Mouse (Mus musculus) midbrain, postnatal 0 days (tissue): ENCODE results near the gene Tex35. TPM values are rescaled to one million over a fixed set of nuclear protein-coding genes. Genes with fewer than 3 reads are reported as not detected.

Experiments used
- ATAC-seq: fragments of 200-750 bp; cut with Nextera tagmentation; 2 replicates; pipeline ENCODE4 v1.8.0; 2017; ENCODE audit warnings: moderate number of reproducible peaks, mild to moderate bottlenecking, moderate TSS enrichment, moderate library complexity; ENCODE audit not compliant: low FRiP score
- DNase-seq: peaks from one replicate; pipeline ENCODE4 v3.0.0-alpha.2; 2015; ENCODE audit warnings: low spot score
- H3K27ac ChIP-seq: fragments of 300-500 bp; sonication (generic); 2 replicates; pipeline ENCODE4 v1.5.1; 2014; ENCODE audit warnings: low read depth, mild to moderate bottlenecking, low read length, mixed read lengths
- H3K27me3 ChIP-seq: fragments of 300-500 bp; sonication (generic); 2 replicates; pipeline ENCODE4 v1.6.1; 2014; ENCODE audit warnings: low read length, control low read depth, mixed read lengths; ENCODE audit not compliant: insufficient read depth
- H3K36me3 ChIP-seq: fragments of 300-500 bp; sonication (generic); 2 replicates; pipeline ENCODE4 v1.6.1; 2014; ENCODE audit warnings: low read length, control low read depth, mixed read lengths; ENCODE audit not compliant: insufficient read depth
- H3K4me1 ChIP-seq: fragments of 300-500 bp; sonication (generic); 2 replicates; pipeline ENCODE4 v1.6.1; 2014; ENCODE audit warnings: mild to moderate bottlenecking, control low read depth, antibody characterized with exemption, low read length, mixed read lengths; ENCODE audit not compliant: insufficient read depth
- H3K4me2 ChIP-seq: fragments of 300-500 bp; sonication (generic); 2 replicates; pipeline ENCODE4 v1.6.1; 2014; ENCODE audit warnings: low read depth, mild to moderate bottlenecking, low read length, mixed read lengths; ENCODE audit not compliant: poor library complexity, severe bottlenecking
- H3K4me3 ChIP-seq: fragments of 300-500 bp; sonication (generic); 2 replicates; pipeline ENCODE4 v1.5.1; 2014; ENCODE audit warnings: low read depth, mild to moderate bottlenecking, low read length, moderate library complexity
- H3K9ac ChIP-seq: fragments of 300-500 bp; sonication (generic); replicated peaks from 2 replicates; pipeline ENCODE4 v1.6.1; 2014; ENCODE audit warnings: mild to moderate bottlenecking, low read length, moderate library complexity, mixed read lengths; ENCODE audit not compliant: poor library complexity, severe bottlenecking
- H3K9me3 ChIP-seq: fragments of 300-500 bp; sonication (generic); 2 replicates; pipeline ENCODE4 v1.6.1; 2016; ENCODE audit warnings: low read length, control low read depth
- CTCF ChIP-seq: IDR thresholded peaks from 2 replicates; pipeline ENCODE4 v1.5.1; 2016; ENCODE audit warnings: antibody characterized with exemption, mild to moderate bottlenecking
- WGBS: fragments of 180-500 bp; shearing (Covaris S2); extraction: QIAGEN DNeasy Blood & Tissue Kit; methylation state at CpG from one replicate; pipeline ENCODE4 v1.1.7; 2014; 5-methylcytosine and 5-hydroxymethylcytosine counted together
- polyA plus RNA-seq: library from polyadenylated mRNA; unstranded; fragments of >200 nt; fragmentation: Nextera tagmentation; extraction: Ambion mirVana; gene quantifications from 2 replicates; pipeline ENCODE4 v1.2.1, GENCODE M21; 2015
- total RNA-seq: library from RNA; depleted of rRNA; stranded (reverse); fragments of >200 nt; gene quantifications from 2 replicates; pipeline ENCODE4 v1.2.3, GENCODE M21; 2014

Gene Tex35
- total and polyA plus RNA-seq, 2 experiments from 2014 or later = not detected

GRCm38 (mm10) chr1:157069181-157069828, 39.2 kb downstream of the Tex35 start:
- no peak for DNase-seq
- Histone ChIP-seq H3K4me2 (no peak overlapping the region), H3K36me3 (no peaks in the 10 kb centered on the region), H3K27ac (no peak overlapping the region), H3K4me3 (no peak overlapping the region), H3K4me1 (0 out of 2 replicates have a peak, but pooled peaks cover 5% of the 10 kb centered on the region), H3K9me3 (no peaks in the 10 kb centered on the region), H3K27me3 (no peaks in the 10 kb centered on the region), H3K9ac (no peak overlapping the region)
- WGBS = 36% methylated on average over 15 of the region's 15 CpGs
- TF ChIP-seq CTCF = no peak
- ATAC-seq = no peak

- Histone ChIP-seq H3K4me2 (no peak overlapping the region), H3K9ac (no peak overlapping the region), H3K27me3 (no peaks in the 10 kb centered on the region), H3K27ac (no peak overlapping the region), H3K4me1 (0 out of 2 replicates have a peak, but pooled peaks cover 5% of the 10 kb centered on the region), H3K4me3 (no peak overlapping the region), H3K36me3 (no peaks in the 10 kb centered on the region), H3K9me3 (no peaks in the 10 kb centered on the region)
- TF ChIP-seq CTCF = no peak
- ATAC-seq = no peak
- no peak for DNase-seq
These were observed 40.2 kb downstream of the Tex35 start for GRCm38 (mm10) chr1:157068316-157068715.

- H3K4me2 ChIP-seq = no peak overlapping the region
- 0 out of 2 replicates have a peak, but pooled peaks cover 5% of the 10 kb centered on the region for H3K4me1 ChIP-seq
- H3K27me3 ChIP-seq = no peaks in the 10 kb centered on the region
- no peaks in the 10 kb centered on the region for H3K9me3 ChIP-seq
- H3K27ac ChIP-seq = no peak overlapping the region
- H3K9ac ChIP-seq = no peak overlapping the region
- 63% methylated on average over 12 of the region's 12 CpGs for WGBS
- TF ChIP-seq CTCF = peak; percentile 17
- no peak overlapping the region for H3K4me3 ChIP-seq
- ATAC-seq = 0 out of 2 replicates have a peak, but pooled peaks have one; percentile 59
- no peak for DNase-seq
- no peaks in the 10 kb centered on the region for H3K36me3 ChIP-seq
These were observed 42.4 kb downstream of the Tex35 start for GRCm38 (mm10) chr1:157065819-157066730.

DNA sequence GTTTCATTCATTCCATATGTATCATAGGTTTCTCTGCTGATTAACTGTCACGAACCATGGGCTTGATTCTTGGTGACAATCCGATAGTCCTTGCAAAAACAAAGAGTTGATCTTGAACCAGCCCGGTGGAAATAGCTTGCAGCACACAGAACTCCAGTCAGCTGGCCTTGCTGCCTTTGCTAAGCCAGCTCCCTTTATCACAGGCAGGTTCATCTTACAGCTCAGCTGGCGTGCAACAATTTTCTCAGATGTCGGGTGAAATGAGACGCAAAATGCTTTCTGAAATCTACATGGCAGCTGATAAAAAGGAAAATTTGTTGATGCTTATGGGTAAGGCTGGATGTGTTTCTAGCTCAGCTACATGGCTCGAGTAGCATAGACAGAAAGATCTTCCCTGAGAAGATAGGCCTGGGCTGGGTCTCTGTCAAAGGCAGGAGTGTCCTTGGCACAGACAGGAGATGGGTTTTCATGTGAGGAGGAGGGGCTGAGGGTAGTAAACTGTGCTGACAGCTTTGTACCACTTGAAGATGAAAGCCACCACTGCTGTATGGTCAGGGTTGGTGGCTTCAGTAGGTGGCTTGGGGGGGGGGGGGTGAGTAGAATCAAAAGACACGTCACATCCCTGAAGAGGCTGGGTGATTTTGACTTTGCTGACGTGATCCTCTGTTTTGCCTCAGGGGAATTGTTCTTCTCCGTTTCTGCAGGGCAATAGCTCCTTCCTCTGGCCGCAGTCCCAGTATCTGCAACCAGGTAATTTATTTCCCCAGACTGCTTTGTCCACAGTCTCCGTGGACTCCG, 45.0 kb downstream of the Tex35 start:
- Histone ChIP-seq H3K4me2 (no peak overlapping the region), H3K27ac (0 out of 2 replicates have a peak overlapping the region, but pooled peaks have one; percentile 18), H3K4me1 (0 out of 2 replicates have a peak, but pooled peaks cover 5% of the 10 kb centered on the region), H3K36me3 (no peaks in the 10 kb centered on the region), H3K4me3 (no peak overlapping the region), H3K9me3 (no peaks in the 10 kb centered on the region), H3K9ac (no peak overlapping the region), H3K27me3 (no peaks in the 10 kb centered on the region)
- 52% methylated on average over 13 of the region's 13 CpGs for WGBS
- DNase-seq = peak; percentile 68
- ATAC-seq = peak; percentile 52
- TF ChIP-seq CTCF = peak; percentile 58

GRCm38 (mm10) chr1:157062445-157062825, 46.0 kb downstream of the Tex35 start:
- no peak for DNase-seq
- 51% methylated on average over 5 of the region's 5 CpGs for WGBS
- Histone ChIP-seq H3K4me3 (no peak overlapping the region), H3K4me2 (no peak overlapping the region), H3K36me3 (no peaks in the 10 kb centered on the region), H3K9ac (no peak overlapping the region), H3K4me1 (0 out of 2 replicates have a peak, but pooled peaks cover 5% of the 10 kb centered on the region), H3K9me3 (no peaks in the 10 kb centered on the region), H3K27me3 (no peaks in the 10 kb centered on the region), H3K27ac (no peak overlapping the region)
- ATAC-seq = no peak
- no peak for TF ChIP-seq CTCF
